Mouse (Mus musculus) bone marrow, adult 2 months (tissue): ENCODE measurements around the gene Ksr2.

Experiments used
- CTCF ChIP-seq: fragments of 200-500 bp; IDR thresholded peaks from 2 replicates; pipeline ENCODE4 v1.5.1; 2011; ENCODE audit warnings: low read length, control low read depth; ENCODE audit not compliant: control insufficient read depth, insufficient read depth
- POLR2A ChIP-seq: fragments of 200-500 bp; IDR thresholded peaks from 2 replicates; pipeline ENCODE4 v1.6.1; 2011; ENCODE audit warnings: low read depth, mild to moderate bottlenecking, control low read depth, low read length, borderline replicate concordance; ENCODE audit not compliant: control insufficient read depth

- TF ChIP-seq POLR2A (no peak), CTCF (no peak)
Measured at GRCm38 (mm10) chr5:117443141-117443540, 29.3 kb downstream of the Ksr2 start.
